Mouse (Mus musculus): Measurements from ENCODE around the gene Ovol1.
A peak's percentile ranks its signal among the peaks of the same experiment; 100 is the strongest.

Gene Ovol1

GRCm38 (mm10) chr19:5568470-5569140, 8.2 kb upstream of the Ovol1 start:
- peak; percentile 87 to 91 for DNase-seq

- peak; percentile 95 to 98 for DNase-seq
Measured at GRCm38 (mm10) chr19:5567534-5568469, 7.4 kb upstream of the Ovol1 start, which contains the start of gene Ap5b1. Gene Ap5b1 (plus strand): TSS chr19:5568025.

- no peak for DNase-seq
Measured at GRCm38 (mm10) chr19:5567180-5567533, 6.7 kb upstream of the Ovol1 start.

- peak in 1 of 2 experiments; percentile 22 for DNase-seq
Measured at GRCm38 (mm10) chr19:5566316-5566715, 5.9 kb upstream of the Ovol1 start.

GRCm38 (mm10) chr19:5562776-5563175, 2.3 kb upstream of the Ovol1 start:
- DNase-seq: no peak

GRCm38 (mm10) chr19:5561886-5562285, 1.4 kb upstream of the Ovol1 start:
- no peak for DNase-seq

- DNase-seq: no peak
Measured at GRCm38 (mm10) chr19:5561252-5561790, 875 bp upstream of the Ovol1 start.

GRCm38 (mm10) chr19:5559631-5560456, 602 bp downstream of the Ovol1 start:
- DNase-seq: peak in 1 of 2 experiments; percentile 22

GRCm38 (mm10) chr19:5559229-5559628, 1.2 kb downstream of the Ovol1 start:
- DNase-seq: no peak

- no peak for DNase-seq
Measured at GRCm38 (mm10) chr19:5558770-5559169, 1.7 kb downstream of the Ovol1 start.

- DNase-seq: no peak
Measured at GRCm38 (mm10) chr19:5558169-5558568, 2.3 kb downstream of the Ovol1 start.

- no peak for DNase-seq
Measured at GRCm38 (mm10) chr19:5554212-5554611, 6.2 kb downstream of the Ovol1 start.

GRCm38 (mm10) chr19:5553802-5554201, 6.6 kb downstream of the Ovol1 start:
- DNase-seq: no peak

GRCm38 (mm10) chr19:5547471-5548056, 12.9 kb downstream of the Ovol1 start:
- no peak for DNase-seq

GRCm38 (mm10) chr19:5544031-5544430, 16.4 kb downstream of the Ovol1 start:
- no peak for DNase-seq

GRCm38 (mm10) chr19:5543362-5543761, 17.1 kb downstream of the Ovol1 start:
- no peak for DNase-seq

GRCm38 (mm10) chr19:5538786-5539185, 21.7 kb downstream of the Ovol1 start:
- no peak for DNase-seq

- no peak for DNase-seq
Measured at GRCm38 (mm10) chr19:5532520-5532919, 27.9 kb downstream of the Ovol1 start.

- no peak for DNase-seq
Measured at GRCm38 (mm10) chr19:5530138-5530524, 30.3 kb downstream of the Ovol1 start.

- peak; percentile 99 for DNase-seq
Measured at GRCm38 (mm10) chr19:5529325-5530137, 30.9 kb downstream of the Ovol1 start.

- DNase-seq: no peak
Measured at GRCm38 (mm10) chr19:5525204-5525603, 35.2 kb downstream of the Ovol1 start.
